Mouse (Mus musculus): Measurements from ENCODE around the gene Hils1.
"Not testable (repeated sequence)": the region's sequence is repeated elsewhere in the genome, so short reads cannot be mapped to it uniquely, and the experiment has no call there.

Gene Hils1

DNA sequence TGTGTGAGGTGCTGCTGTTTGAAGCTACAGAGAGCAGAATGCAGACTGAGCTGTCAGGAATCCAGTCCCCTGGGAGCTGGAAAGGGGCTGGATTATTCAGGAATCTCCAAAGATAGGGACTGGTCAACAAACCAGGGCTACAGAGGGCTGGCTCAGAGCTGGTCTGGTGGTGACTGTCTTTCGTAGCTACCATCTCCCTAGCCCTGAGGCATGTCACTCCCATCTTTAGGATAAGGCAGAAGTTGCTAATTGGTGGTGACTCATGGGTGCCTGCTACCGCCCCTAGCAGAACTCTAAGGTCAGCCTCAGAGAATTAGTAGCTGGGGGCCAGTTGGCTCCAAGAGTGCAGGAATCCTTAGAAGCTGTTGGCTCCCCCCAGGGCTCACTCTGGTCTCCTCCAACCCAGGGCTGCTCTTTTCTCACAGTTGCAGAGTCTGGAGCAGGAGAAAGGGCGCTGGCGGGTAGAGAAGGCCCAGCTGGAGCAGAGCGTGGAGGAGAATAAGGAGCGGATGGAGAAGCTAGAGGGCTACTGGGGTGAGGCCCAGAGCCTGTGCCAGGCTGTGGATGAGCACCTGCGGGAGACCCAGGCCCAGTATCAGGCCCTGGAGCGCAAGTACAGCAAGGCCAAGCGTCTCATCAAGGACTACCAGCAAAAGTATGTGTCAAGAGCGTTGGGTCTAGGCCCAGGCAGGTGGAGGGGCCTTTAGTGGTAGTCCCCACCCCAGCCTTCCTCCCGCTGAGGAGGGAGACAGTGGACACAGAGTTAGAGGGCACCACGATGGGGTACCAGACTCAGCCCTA, 36.9 kb downstream of the Hils1 start:
- DNase-seq (ENCODE audit: low spot score) = no peak

GRCm38 (mm10) chr11:95004937-95005198, 37.5 kb downstream of the Hils1 start:
- no peak for DNase-seq (ENCODE audit: low spot score)

- no peak for DNase-seq (ENCODE audit: low spot score)
Measured at GRCm38 (mm10) chr11:95006038-95006437, 38.6 kb downstream of the Hils1 start.

- DNase-seq (ENCODE audit: low spot score) = peak; percentile 90
Measured at GRCm38 (mm10) chr11:95006525-95007219, 39.3 kb downstream of the Hils1 start.

GRCm38 (mm10) chr11:95007418-95007817, 40.0 kb downstream of the Hils1 start:
- no peak for DNase-seq (ENCODE audit: low spot score)

GRCm38 (mm10) chr11:95008661-95009628, 41.6 kb downstream of the Hils1 start:
- DNase-seq (ENCODE audit: low spot score) = peak; percentile 62

DNA sequence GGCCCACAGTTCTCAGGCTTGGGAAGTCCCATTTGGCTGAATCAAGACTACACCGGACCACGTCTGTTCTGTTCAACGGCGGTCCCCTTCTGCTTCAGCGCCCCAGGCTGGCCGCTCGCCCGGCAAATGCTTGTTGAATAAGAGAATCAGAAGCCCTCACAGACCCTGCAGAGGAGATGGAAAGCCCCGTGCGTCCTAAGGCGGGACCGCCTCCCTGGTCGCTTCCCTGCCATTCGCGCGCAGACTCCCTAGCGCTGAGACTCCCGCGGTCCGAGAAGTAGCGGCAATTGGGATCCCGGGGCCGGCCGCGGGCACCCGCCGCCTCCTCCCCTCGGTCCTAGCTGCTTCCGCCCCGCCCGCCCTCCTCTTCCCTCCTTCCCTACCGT, 42.2 kb downstream of the Hils1 start, which contains the start of gene Samd14:
TSS of gene Samd14 (plus strand) at position 251 of the 386 bp plus-strand sequence.
- DNase-seq (ENCODE audit: low spot score) = peak; percentile 78

DNA sequence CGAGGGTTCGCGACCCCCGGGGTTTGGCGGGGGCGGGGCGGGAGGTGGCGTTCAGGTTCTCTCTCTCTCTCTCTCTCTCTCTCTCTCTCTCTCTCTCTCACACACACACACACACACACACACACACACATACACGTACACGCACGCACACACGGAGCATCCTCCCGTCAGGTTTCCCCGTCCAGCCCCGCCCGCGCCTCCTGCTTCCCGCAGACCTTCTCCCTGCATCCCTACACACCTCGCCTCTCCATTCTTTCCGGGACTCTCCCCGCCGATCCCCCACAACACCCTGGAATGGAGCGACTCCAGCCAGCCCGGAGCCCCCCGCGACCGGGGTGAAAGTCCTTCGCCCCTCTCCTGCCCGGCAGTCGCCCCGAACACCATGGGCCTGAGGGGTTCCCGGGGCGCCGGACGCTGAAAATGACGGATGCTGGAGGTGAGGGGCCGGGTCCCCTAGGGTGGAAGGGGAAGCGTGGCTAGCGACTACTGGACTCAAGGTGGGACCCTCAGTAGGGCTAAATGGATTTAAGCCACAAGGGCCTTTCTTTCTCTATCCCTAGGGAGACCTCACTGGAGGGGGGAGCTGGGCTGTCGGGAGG, 42.8 kb downstream of the Hils1 start:
- peak; percentile 71 for DNase-seq (ENCODE audit: low spot score)

DNA sequence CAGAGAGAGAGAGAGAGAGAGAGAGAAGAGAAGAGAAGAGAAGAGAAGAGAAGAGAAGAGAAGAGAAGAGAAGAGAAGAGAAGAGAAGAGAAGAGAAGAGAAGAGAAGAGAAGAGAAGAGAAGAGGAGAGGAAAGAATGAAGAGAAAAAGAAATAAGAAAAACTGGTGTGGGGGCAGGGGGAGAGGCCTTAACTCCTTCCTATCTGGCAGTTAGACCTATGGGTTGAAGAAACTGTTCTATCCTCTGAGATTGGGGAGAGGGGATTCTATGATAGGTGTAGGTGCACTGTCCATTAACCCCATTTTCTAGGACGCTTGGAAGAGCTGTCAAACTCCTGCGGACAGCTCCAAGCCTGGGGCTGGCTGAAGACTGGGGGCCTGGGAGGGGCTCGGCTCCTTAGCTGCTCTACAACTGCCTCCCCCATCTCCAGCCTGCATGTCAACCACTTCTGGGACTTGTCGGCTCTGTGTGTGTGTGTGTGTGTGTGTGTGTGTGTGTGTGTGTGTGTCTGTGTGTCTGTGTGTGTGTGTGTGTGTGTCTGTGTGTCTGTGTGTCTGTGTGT, 43.5 kb downstream of the Hils1 start:
- DNase-seq (ENCODE audit: low spot score) = not testable (repeated sequence)

- DNase-seq (ENCODE audit: low spot score) = no peak
Measured at GRCm38 (mm10) chr11:95011416-95011815, 44.0 kb downstream of the Hils1 start.

DNA sequence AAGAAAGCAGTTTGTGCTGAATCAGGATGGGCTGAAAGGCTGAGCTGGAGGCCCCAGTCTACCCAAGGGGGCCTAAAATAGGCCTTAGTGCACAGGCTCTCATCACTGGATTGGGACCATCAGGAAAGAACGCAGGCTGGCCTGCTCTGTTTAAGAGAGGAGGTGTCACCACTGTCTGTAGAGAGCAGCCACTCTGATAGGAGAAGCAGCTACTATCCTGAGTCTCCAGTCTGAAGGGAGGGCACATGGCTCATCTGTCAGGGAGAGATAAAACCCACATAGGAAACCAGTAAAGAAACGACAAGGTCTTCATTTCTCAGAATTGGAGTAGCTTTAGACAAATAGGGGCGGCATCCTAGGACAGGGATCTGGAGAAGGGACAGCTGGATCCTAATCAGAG, 44.7 kb downstream of the Hils1 start:
- DNase-seq (ENCODE audit: low spot score) = no peak

- DNase-seq (ENCODE audit: low spot score) = no peak
Measured at GRCm38 (mm10) chr11:95012487-95012886, 45.1 kb downstream of the Hils1 start.

- DNase-seq (ENCODE audit: low spot score) = no peak
Measured at GRCm38 (mm10) chr11:95015484-95015883, 48.1 kb downstream of the Hils1 start.

Data from testis, postnatal 10 days (tissue).